Mouse (Mus musculus) left cerebral cortex, adult 8-10 months (tissue): Measurements from ENCODE around the gene Cfl1. TPM values are rescaled to one million over a fixed set of nuclear protein-coding genes. Genes with fewer than 3 reads are reported as not detected.

Experiments used
- DNase-seq, 2 experiments: peaks; one replicate each; pipeline ENCODE4 v3.0.0; 2022; ENCODE audit warnings: low spot score in 2 of 2
- total RNA-seq, 4 experiments: library from RNA; stranded (reverse); gene quantifications; 2 replicates each; pipeline ENCODE4 v1.2.4; 2022

Gene Cfl1
- total RNA-seq, 4 experiments from 2014 or later = 1,338 to 1,440 (median 1,412) TPM

- DNase-seq = no peak
Observed at GRCm38 (mm10) chr19:5465037-5465436, 25.2 kb upstream of the Cfl1 start.

- no peak for DNase-seq
Observed at GRCm38 (mm10) chr19:5466916-5467500, 23.2 kb upstream of the Cfl1 start.

GRCm38 (mm10) chr19:5468374-5468773 is 21.9 kb upstream of the Cfl1 start, which contains the start of gene Ctsw:
Gene Ctsw, minus strand, starts transcription at chr19:5468507.
- DNase-seq = no peak

- no peak for DNase-seq
Observed at GRCm38 (mm10) chr19:5471846-5472245, 18.4 kb upstream of the Cfl1 start.

GRCm38 (mm10) chr19:5472857-5473256 is 17.4 kb upstream of the Cfl1 start:
- DNase-seq = no peak

- DNase-seq = peak in 1 of 2 experiments; percentile 65
Observed at GRCm38 (mm10) chr19:5473720-5474119, 16.5 kb upstream of the Cfl1 start, which contains the start of gene Efemp2. Gene Efemp2, plus strand, starts transcription at chr19:5473954.

- DNase-seq = no peak
Observed at GRCm38 (mm10) chr19:5474281-5475068, 15.8 kb upstream of the Cfl1 start.

GRCm38 (mm10) chr19:5475069-5475714 is 15.1 kb upstream of the Cfl1 start:
- DNase-seq = no peak

GRCm38 (mm10) chr19:5477004-5477667 is 13.1 kb upstream of the Cfl1 start:
- DNase-seq = peak in 1 of 2 experiments; percentile 70

GRCm38 (mm10) chr19:5477668-5478300 is 12.5 kb upstream of the Cfl1 start:
- DNase-seq = no peak

GRCm38 (mm10) chr19:5480016-5480415 is 10.2 kb upstream of the Cfl1 start:
- no peak for DNase-seq

GRCm38 (mm10) chr19:5481398-5481797 is 8.9 kb upstream of the Cfl1 start:
- no peak for DNase-seq

- no peak for DNase-seq
Observed at GRCm38 (mm10) chr19:5483386-5484359, 6.6 kb upstream of the Cfl1 start.

GRCm38 (mm10) chr19:5484496-5484895 is 5.8 kb upstream of the Cfl1 start:
- no peak for DNase-seq

GRCm38 (mm10) chr19:5485371-5485770 is 4.9 kb upstream of the Cfl1 start:
- no peak for DNase-seq

GRCm38 (mm10) chr19:5485821-5486220 is 4.4 kb upstream of the Cfl1 start:
- no peak for DNase-seq

GRCm38 (mm10) chr19:5486286-5486685 is 4.0 kb upstream of the Cfl1 start:
- DNase-seq = no peak

- no peak for DNase-seq
Observed at GRCm38 (mm10) chr19:5486771-5487170, 3.5 kb upstream of the Cfl1 start.

- peak; percentile 93 for DNase-seq
Observed at GRCm38 (mm10) chr19:5487768-5488550, 2.3 kb upstream of the Cfl1 start, which contains the start of gene Mus81. Gene Mus81, minus strand, starts transcription at chr19:5488402.
